Mouse (Mus musculus): ENCODE measurements around the gene Mex3d. TPM values are rescaled to one million over a fixed set of nuclear protein-coding genes. Genes with fewer than 3 reads are reported as not detected.

Mex3d gene
- polyA plus RNA-seq, 1 experiment from 2014 or later, result 6.4 TPM

DNA sequence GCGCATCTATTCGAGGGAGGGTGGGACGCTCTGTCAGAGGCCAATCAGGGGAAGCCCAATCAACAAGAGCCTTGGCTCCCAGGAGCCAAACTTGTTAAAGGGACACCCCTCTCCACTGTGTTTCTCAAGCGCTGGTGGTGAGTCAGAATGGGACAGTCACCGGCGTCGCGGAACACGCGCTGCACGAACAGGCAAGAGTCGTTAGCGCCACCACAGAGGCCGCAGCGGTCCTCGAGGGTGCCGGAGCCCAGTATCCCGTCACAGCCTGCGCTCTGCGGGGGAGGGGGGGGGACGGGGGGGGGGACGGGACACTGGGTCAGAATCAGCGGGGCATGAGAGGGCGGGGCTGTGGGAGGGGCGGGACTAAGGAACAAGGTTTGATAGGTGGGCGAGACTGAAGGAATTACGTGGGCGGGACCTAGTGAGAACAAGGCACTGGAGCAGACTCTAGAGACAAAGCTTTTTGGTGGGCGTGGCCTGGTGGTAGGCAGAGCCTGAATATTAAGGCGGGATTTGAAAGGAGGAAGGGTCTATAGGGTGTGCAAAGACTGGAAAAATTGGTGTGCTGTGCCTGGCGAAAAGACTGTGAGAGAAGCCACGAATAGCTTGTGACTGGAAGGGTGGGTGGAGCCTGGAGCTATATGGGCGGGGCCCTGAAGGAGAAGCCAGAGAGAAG, 44.6 kb downstream of the Mex3d start:
- peak overlapping the region; percentile 37 for H3K4me3 ChIP-seq (ENCODE audit: low read depth, low read length)
- H3K27me3 ChIP-seq (replicated peaks; ENCODE audit: control insufficient read depth, insufficient read depth, low read length), result peaks cover 73% of the 10 kb centered on the region
- H3K9me3 ChIP-seq (ENCODE audit: control insufficient read depth, low read length), result no peaks in the 10 kb centered on the region
- peak; percentile 96 for DNase-seq (ENCODE audit: low spot score)
- H3K27ac ChIP-seq (replicated peaks; ENCODE audit: low read depth, low read length), result no peak overlapping the region
- H3K9ac ChIP-seq (ENCODE audit: low read depth, low read length), result peak overlapping the region; percentile 2; the same call in 1 of the 2 replicates
- peaks cover 34% of the 10 kb centered on the region for H3K4me1 ChIP-seq (ENCODE audit: control insufficient read depth, insufficient read depth, low read length)
- peak overlapping the region; percentile 57 for H3K4me2 ChIP-seq (ENCODE audit: low read depth, low read length)
- H3K36me3 ChIP-seq (ENCODE audit: control insufficient read depth, insufficient read depth, low read length), result no peaks in the 10 kb centered on the region
- peak; percentile 74 for ATAC-seq (ENCODE audit: low read depth)
- under 1% methylated on average over 21 of the region's 33 CpGs for WGBS

DNA sequence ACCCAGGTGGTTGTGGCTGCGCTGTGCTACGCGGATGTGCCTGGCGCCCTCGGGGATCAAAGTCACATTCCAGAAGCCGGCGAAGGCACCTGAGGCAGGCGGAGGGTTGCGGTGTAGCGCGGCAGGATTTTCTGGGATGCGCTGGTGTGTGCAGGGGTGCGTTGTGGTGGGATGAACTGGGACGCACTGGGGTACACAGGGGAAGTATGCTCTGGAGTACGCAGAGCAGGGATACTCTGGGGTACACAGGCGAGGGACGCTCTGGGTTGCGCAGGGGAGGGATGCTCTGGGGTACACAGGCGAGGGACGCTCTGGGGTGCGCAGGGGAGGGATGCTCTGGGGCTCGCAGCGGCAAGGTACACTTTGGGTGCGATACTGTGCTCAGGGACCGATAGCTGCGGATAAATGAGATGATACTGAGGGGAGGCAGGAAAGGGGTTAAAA, 45.1 kb downstream of the Mex3d start:
- peak overlapping the region; percentile 37 for H3K4me3 ChIP-seq (ENCODE audit: low read depth, low read length)
- ATAC-seq (ENCODE audit: low read depth) (peak; percentile 2; the same call in 1 of the 2 replicates), DNase-seq (ENCODE audit: low spot score) (no peak)
- H3K27ac ChIP-seq (replicated peaks; ENCODE audit: low read depth, low read length), result no peak overlapping the region
- H3K36me3 ChIP-seq (ENCODE audit: control insufficient read depth, insufficient read depth, low read length), result no peaks in the 10 kb centered on the region
- peaks cover 67% of the 10 kb centered on the region for H3K27me3 ChIP-seq (replicated peaks; ENCODE audit: control insufficient read depth, insufficient read depth, low read length)
- peaks cover 29% of the 10 kb centered on the region for H3K4me1 ChIP-seq (ENCODE audit: control insufficient read depth, insufficient read depth, low read length)
- no peaks in the 10 kb centered on the region for H3K9me3 ChIP-seq (ENCODE audit: control insufficient read depth, low read length)
- H3K9ac ChIP-seq (ENCODE audit: low read depth, low read length), result no peak overlapping the region; the same call in 1 of the 2 replicates
- peak overlapping the region; percentile 57 for H3K4me2 ChIP-seq (ENCODE audit: low read depth, low read length)
- WGBS, result under 1% methylated on average over 26 of the region's 26 CpGs

DNA sequence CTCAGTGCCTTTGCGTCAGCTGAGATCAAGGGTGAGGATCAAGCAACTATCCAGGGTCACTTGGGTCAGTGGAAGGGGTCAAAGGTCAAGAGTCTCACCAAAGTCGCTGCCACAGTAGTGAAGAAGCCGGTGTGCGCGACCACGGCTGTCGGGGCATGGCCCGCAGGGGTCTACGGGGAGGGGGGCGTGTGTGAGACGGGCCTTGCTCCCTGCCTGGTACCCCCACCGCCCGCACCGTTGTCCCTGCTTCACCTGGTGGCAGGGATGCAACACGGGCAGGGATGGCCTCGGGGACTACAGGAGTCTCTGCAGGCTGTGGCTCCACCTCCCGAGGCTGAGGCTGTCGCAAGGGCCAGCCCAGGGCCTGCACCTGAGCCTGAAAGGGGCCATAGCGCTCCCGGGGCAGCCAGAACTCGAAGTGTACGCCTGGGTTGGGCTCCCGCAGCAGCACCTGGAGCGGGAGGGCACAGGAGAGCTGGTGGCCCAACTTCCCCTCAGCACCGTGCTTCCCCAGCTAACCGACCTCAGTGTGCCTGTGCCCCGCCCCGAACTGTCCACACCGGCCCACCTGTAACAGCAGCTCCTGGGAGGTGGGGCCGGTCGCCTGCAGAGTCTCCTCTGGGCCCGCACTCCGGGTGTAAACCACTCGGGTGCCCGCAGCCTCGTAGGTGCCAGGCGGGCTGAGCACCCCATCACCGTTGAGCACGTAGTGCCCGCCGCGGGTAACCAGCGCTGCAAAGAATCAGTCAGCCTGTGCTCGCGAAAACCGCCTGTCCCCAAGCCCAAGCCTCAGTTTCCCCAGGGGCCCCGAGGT, 45.8 kb downstream of the Mex3d start:
- Histone ChIP-seq H3K4me2 (ENCODE audit: low read depth, low read length) (peak overlapping the region; percentile 57), H3K36me3 (ENCODE audit: control insufficient read depth, insufficient read depth, low read length) (no peaks in the 10 kb centered on the region), H3K27ac (replicated peaks; ENCODE audit: low read depth, low read length) (no peak overlapping the region), H3K9me3 (ENCODE audit: control insufficient read depth, low read length) (no peaks in the 10 kb centered on the region), H3K4me1 (ENCODE audit: control insufficient read depth, insufficient read depth, low read length) (peaks cover 29% of the 10 kb centered on the region), H3K4me3 (ENCODE audit: low read depth, low read length) (peak overlapping the region; percentile 37), H3K27me3 (replicated peaks; ENCODE audit: control insufficient read depth, insufficient read depth, low read length) (peaks cover 63% of the 10 kb centered on the region), H3K9ac (ENCODE audit: low read depth, low read length) (no peak overlapping the region; the same call in 1 of the 2 replicates)
- 6% methylated on average over 30 of the region's 47 CpGs for WGBS
- DNase-seq (ENCODE audit: low spot score) (no peak), ATAC-seq (ENCODE audit: low read depth) (no peak)

DNA sequence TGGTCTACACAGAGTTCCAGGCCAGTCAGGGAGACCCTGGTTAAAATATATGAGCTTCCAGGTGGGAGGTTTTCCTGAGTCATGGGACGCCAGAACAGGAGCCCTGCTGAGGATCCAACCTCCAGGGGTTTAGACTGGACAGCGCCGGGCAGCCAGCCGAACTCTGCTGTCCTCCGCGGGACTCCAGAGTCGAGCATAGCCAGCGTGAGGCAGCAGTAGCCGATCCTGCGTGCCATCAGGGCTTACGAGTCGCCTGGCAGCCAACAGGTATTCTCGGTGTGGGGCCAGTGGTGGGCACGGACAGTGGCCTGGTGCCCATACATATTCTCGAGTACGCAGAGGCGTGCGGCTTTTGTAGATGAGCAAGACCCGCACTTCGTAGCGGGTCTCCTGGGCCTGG, 46.4 kb downstream of the Mex3d start:
- Histone ChIP-seq H3K27ac (replicated peaks; ENCODE audit: low read depth, low read length) (no peak overlapping the region), H3K4me3 (ENCODE audit: low read depth, low read length) (no peak overlapping the region), H3K9ac (ENCODE audit: low read depth, low read length) (no peak overlapping the region), H3K4me2 (ENCODE audit: low read depth, low read length) (no peak overlapping the region; the same call in 1 of the 2 replicates), H3K27me3 (replicated peaks; ENCODE audit: control insufficient read depth, insufficient read depth, low read length) (peaks cover 60% of the 10 kb centered on the region), H3K9me3 (ENCODE audit: control insufficient read depth, low read length) (no peaks in the 10 kb centered on the region), H3K4me1 (ENCODE audit: control insufficient read depth, insufficient read depth, low read length) (peaks cover 29% of the 10 kb centered on the region), H3K36me3 (ENCODE audit: control insufficient read depth, insufficient read depth, low read length) (no peaks in the 10 kb centered on the region)
- ATAC-seq (ENCODE audit: low read depth) (no peak), DNase-seq (ENCODE audit: low spot score) (no peak)
- WGBS, result 10% methylated on average over 21 of the region's 21 CpGs

DNA sequence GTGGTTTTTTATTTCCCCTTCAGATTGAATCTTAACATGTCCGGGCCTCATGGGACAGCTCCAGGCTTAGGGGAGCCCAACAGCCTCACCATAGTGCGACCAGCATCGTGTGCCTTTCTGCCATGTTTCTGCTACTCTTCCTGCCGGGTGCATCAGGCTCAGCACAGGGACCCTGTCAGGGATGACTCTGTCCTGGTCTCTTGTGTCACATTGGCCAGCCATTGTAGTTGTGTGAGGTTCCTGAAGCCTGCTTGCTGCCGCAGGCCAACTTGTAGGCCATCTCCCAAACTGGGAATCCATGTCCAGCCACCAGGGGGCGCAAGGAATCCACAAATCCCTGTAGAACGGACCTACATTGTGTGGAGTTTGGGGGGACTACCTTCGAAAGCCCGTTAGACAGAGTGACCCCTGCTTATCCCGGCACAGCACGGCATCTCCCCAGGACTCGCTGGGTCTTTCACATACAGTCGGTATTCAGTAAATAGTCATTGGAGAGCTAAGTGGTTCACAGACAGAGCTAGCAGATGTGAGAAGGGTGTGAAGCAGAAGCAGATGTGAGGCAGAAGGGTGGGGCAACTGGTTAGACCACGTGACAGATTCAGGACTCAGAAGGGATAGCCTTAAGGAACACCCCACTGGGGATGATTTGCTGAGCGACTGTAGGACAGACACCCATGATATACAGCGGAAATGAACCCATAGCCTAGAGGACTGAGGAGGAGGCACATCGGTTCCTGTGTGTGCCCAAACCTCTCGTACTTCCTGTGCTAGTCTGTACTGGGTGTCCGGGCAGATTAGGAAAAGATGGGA, 47.3 kb downstream of the Mex3d start:
- peaks cover 27% of the 10 kb centered on the region for H3K4me1 ChIP-seq (ENCODE audit: control insufficient read depth, insufficient read depth, low read length)
- H3K27ac ChIP-seq (replicated peaks; ENCODE audit: low read depth, low read length), result no peak overlapping the region
- ATAC-seq (ENCODE audit: low read depth) (peak; percentile 19; the same call in 1 of the 2 replicates), DNase-seq (ENCODE audit: low spot score) (peak; percentile 83)
- no peak overlapping the region for H3K4me3 ChIP-seq (ENCODE audit: low read depth, low read length)
- peaks cover 52% of the 10 kb centered on the region for H3K27me3 ChIP-seq (replicated peaks; ENCODE audit: control insufficient read depth, insufficient read depth, low read length)
- H3K9me3 ChIP-seq (ENCODE audit: control insufficient read depth, low read length), result no peaks in the 10 kb centered on the region
- H3K9ac ChIP-seq (ENCODE audit: low read depth, low read length), result peak overlapping the region; percentile 32; the same call in 1 of the 2 replicates
- H3K4me2 ChIP-seq (ENCODE audit: low read depth, low read length), result peak overlapping the region; percentile 25; the same call in 1 of the 2 replicates
- WGBS, result 20% methylated on average over 19 of the region's 19 CpGs
- no peaks in the 10 kb centered on the region for H3K36me3 ChIP-seq (ENCODE audit: control insufficient read depth, insufficient read depth, low read length)

DNA sequence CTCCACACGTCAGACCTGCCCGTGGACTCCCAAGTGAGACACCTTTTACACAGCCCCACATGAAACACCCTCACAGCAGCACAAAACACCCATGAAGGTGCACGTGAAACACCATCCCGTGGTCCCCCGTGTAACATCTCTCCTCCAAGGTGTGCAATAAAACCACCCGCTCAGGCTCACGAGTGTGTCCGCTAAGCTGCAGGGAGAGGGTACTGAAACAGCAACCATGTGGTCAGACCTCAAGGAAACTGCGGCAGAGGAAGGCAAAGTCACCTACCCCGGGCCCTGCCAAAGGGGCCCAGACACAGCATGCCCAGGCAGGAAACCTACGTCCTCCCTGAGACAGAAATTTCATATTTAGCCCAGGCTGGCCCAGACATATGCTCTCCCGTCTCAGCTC, 51.2 kb downstream of the Mex3d start:
- no peak overlapping the region for H3K4me2 ChIP-seq (ENCODE audit: low read depth, low read length)
- 79% methylated on average over 12 of the region's 12 CpGs for WGBS

DNA sequence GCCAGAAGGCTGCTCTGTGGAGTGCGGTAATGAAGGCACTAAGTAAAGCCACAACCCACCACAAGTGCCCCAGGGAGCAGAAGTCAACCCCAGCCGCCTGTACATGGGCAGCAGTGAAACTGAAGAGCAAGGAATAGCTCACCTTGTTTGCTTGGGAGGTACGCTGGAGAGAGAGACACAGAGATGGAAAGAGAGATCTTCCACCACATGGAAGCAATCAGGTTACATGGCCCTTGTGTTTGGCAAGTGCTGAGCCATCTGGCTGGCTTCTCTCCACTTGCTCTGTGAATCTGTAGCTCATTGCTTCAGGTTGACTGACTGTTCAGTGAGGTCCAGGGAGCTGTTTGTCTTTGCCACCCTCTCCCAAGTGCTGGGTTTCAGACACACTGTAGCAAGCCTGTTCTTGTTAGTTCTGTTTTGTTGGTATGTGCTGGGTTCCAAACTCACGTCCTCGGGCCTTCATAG, 54.9 kb downstream of the Mex3d start:
- DNase-seq (ENCODE audit: low spot score), result no peak
- Histone ChIP-seq H3K9ac (ENCODE audit: low read depth, low read length) (no peak overlapping the region), H3K27ac (replicated peaks; ENCODE audit: low read depth, low read length) (no peak overlapping the region), H3K4me2 (ENCODE audit: low read depth, low read length) (no peak overlapping the region), H3K36me3 (ENCODE audit: control insufficient read depth, insufficient read depth, low read length) (no peaks in the 10 kb centered on the region), H3K4me3 (ENCODE audit: low read depth, low read length) (no peak overlapping the region), H3K4me1 (ENCODE audit: control insufficient read depth, insufficient read depth, low read length) (peaks cover 3% of the 10 kb centered on the region), H3K27me3 (replicated peaks; ENCODE audit: control insufficient read depth, insufficient read depth, low read length) (no peaks in the 10 kb centered on the region), H3K9me3 (ENCODE audit: control insufficient read depth, low read length) (no peaks in the 10 kb centered on the region)
- no peak for ATAC-seq (ENCODE audit: low read depth)
- WGBS, result 65% methylated on average over 5 of the region's 5 CpGs

More for the DNA sequence above, 51.2 kb downstream of the Mex3d start:
- no peaks in the 10 kb centered on the region for H3K36me3 ChIP-seq (ENCODE audit: control insufficient read depth, insufficient read depth, low read length)
- no peak for ATAC-seq (ENCODE audit: low read depth)
- H3K27me3 ChIP-seq (replicated peaks; ENCODE audit: control insufficient read depth, insufficient read depth, low read length), result peaks cover 13% of the 10 kb centered on the region
- H3K9me3 ChIP-seq (ENCODE audit: control insufficient read depth, low read length), result no peaks in the 10 kb centered on the region
- no peak overlapping the region for H3K9ac ChIP-seq (ENCODE audit: low read depth, low read length)
- H3K27ac ChIP-seq (replicated peaks; ENCODE audit: low read depth, low read length), result no peak overlapping the region
- DNase-seq (ENCODE audit: low spot score), result no peak
- no peaks in the 10 kb centered on the region for H3K4me1 ChIP-seq (ENCODE audit: control insufficient read depth, insufficient read depth, low read length)
- no peak overlapping the region for H3K4me3 ChIP-seq (ENCODE audit: low read depth, low read length)
